ENCODE assay signal across 9 mouse cellular contexts in the genomic region with DNA sequence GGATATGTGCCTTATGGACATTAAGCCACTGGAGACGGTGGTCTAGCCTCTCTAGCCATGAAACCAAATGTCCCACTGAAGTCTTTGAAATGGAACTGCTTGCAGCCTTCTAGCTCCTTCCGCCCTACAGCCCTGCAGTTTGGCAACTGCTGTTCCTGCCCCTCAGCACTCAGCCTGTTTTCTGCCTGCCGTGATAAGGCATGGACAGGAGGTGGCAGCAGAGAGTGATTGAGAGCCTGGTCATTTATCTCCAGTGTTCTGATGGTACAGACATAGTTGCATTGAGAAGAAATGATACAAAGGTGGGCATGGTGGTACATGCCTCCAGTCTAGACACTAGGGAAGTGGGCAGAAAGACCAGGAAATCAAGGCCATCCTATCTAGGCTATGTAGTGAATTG. TPM values are rescaled to one million over a fixed set of nuclear protein-coding genes. Genes with fewer than 3 reads are reported as not detected.
DNase-seq lines count a peak whose midpoint lies in the region; ATAC-seq and TF ChIP-seq lines count a peak whose summit lies in the region.
"Had no signal": no experiment of that assay in that cellular context is flagged by ENCODE, and none has a peak within 500 bp of the region (broad histone marks: within the 10 kb centered on the region; RNA-seq: fewer than 3 reads in every experiment).

No protein-coding gene starts in this region.

- H3K79me2 ChIP-seq in liver, adult 2 months (ENCODE audit: control insufficient read depth, insufficient read depth, low read length) = no peaks in the 10 kb centered on the region

- H3K27me3 ChIP-seq in cerebellum, adult 2 months (ENCODE audit: control insufficient read depth, insufficient read depth, low read length) = no peaks in the 10 kb centered on the region
- no peaks in the 10 kb centered on the region for H3K27me3 ChIP-seq in kidney, adult 2 months (replicated peaks; ENCODE audit: control insufficient read depth, insufficient read depth, low read length)
- H3K27me3 ChIP-seq in liver, adult 2 months (ENCODE audit: control insufficient read depth, insufficient read depth, low read length) = no peaks in the 10 kb centered on the region
- H3K27me3 ChIP-seq in stomach, embryonic 14.5 days (ENCODE audit: control insufficient read depth, insufficient read depth, low read length) = no peaks in the 10 kb centered on the region
- H3K27me3 ChIP-seq: embryonic facial prominence, embryonic 13.5 days had no signal

- WGBS in cerebellum, adult 2 months = 7% methylated on average over 3 of the region's 3 CpGs
- 19% methylated on average over 3 of the region's 3 CpGs for WGBS in kidney, adult 2 months
- WGBS in liver, adult 2 months = 20% methylated on average over 3 of the region's 3 CpGs
- 12% methylated on average over 3 of the region's 3 CpGs for WGBS in stomach, embryonic 14.5 days

- ATAC-seq in stomach, embryonic 14.5 days (ENCODE audit: insufficient number of reproducible peaks, insufficient read depth, low FRiP score, low read depth) = no peak

- DNase-seq in urinary bladder, adult 18-20 months (ENCODE audit: low spot score in 2 of 2) = peak; percentile 38 to 59
- no peak for DNase-seq in urinary bladder, postnatal 10 days (ENCODE audit: low spot score)
- peak; percentile 71 to 81 for DNase-seq in cerebellum, adult 2 months
- DNase-seq in frontal cortex, postnatal 10 days (ENCODE audit: low spot score in 2 of 2) = peak; percentile 29 to 68
- DNase-seq in kidney, adult 2 months = peak; percentile 71
- DNase-seq in liver, adult 2 months (ENCODE audit: extremely low read depth, low read depth, low spot score) = no peak
- peak; percentile 54 to 72 for DNase-seq in natural killer cell, adult 2 months (ENCODE audit: low spot score in 2 of 2)

- no peak overlapping the region for H3K4me2 ChIP-seq in stomach, embryonic 14.5 days (replicated peaks; ENCODE audit: low read depth, low read length)
- H3K4me2 ChIP-seq: embryonic facial prominence, embryonic 13.5 days had no signal

- H3K4me3 ChIP-seq in cerebellum, adult 2 months (replicated peaks; ENCODE audit: insufficient read depth, low read depth, low read length) = no peak overlapping the region
- no peak overlapping the region for H3K4me3 ChIP-seq in kidney, adult 2 months (ENCODE audit: insufficient read depth, low read depth, low read length)
- H3K4me3 ChIP-seq in liver, adult 2 months (ENCODE audit: insufficient read depth, low read depth, low read length) = no peak overlapping the region
- no peak overlapping the region for H3K4me3 ChIP-seq in stomach, embryonic 14.5 days (ENCODE audit: low read depth, low read length)
- H3K4me3 ChIP-seq: embryonic facial prominence, embryonic 13.5 days had no signal

- H3K27ac ChIP-seq in cerebellum, adult 2 months (ENCODE audit: insufficient read depth, low read length) = no peak overlapping the region
- H3K27ac ChIP-seq in kidney, adult 2 months (ENCODE audit: insufficient read depth, low read depth, low read length) = no peak overlapping the region
- no peak overlapping the region for H3K27ac ChIP-seq in liver, adult 2 months (replicated peaks; ENCODE audit: insufficient read depth, low read depth, low read length)
- no peak overlapping the region for H3K27ac ChIP-seq in stomach, embryonic 14.5 days (ENCODE audit: low read length)
- H3K27ac ChIP-seq: embryonic facial prominence, embryonic 13.5 days had no signal

- no peak overlapping the region for H3K9ac ChIP-seq in liver, adult 2 months (ENCODE audit: low read depth, low read length)
- 0 out of 2 replicates have a peak overlapping the region, but pooled peaks have one; percentile 4 for H3K9ac ChIP-seq in stomach, embryonic 14.5 days (replicated peaks; ENCODE audit: low read depth, low read length)
- H3K9ac ChIP-seq: embryonic facial prominence, embryonic 13.5 days had no signal

- peaks cover 12% of the 10 kb centered on the region for H3K4me1 ChIP-seq in cerebellum, adult 2 months (ENCODE audit: control insufficient read depth, insufficient read depth, low read length)
- no peaks in the 10 kb centered on the region for H3K4me1 ChIP-seq in kidney, adult 2 months (ENCODE audit: control insufficient read depth, insufficient read depth, low read length)
- H3K4me1 ChIP-seq in liver, adult 2 months (ENCODE audit: control insufficient read depth, insufficient read depth, low read length) = no peaks in the 10 kb centered on the region
- no peaks in the 10 kb centered on the region for H3K4me1 ChIP-seq in stomach, embryonic 14.5 days (ENCODE audit: control insufficient read depth, insufficient read depth, low read length)

- TF ChIP-seq POLR2A in cerebellum, adult 2 months (IDR thresholded peaks at IDR 0.05; ENCODE audit: borderline replicate concordance, insufficient read depth, low read length) = no peak
- TF ChIP-seq POLR2A in kidney, adult 2 months (IDR thresholded peaks at IDR 0.05; ENCODE audit: low read depth, low read length) = no peak
- no peak for TF ChIP-seq POLR2A in liver, adult 2 months (IDR thresholded peaks at IDR 0.05; ENCODE audit: extremely low read depth, insufficient read depth, low read length)

- TF ChIP-seq CTCF in cerebellum, adult 2 months (IDR thresholded peaks at IDR 0.05; ENCODE audit: borderline replicate concordance, insufficient read depth, low read depth, low read length) = peak; percentile 92
- TF ChIP-seq CTCF in kidney, adult 2 months (conservative IDR thresholded peaks at IDR 0.05; ENCODE audit: insufficient read depth, insufficient read length, low read depth, low read length) = peak; percentile 90
- peak; percentile 88 for TF ChIP-seq CTCF in liver, adult 2 months (IDR thresholded peaks at IDR 0.05; ENCODE audit: low read depth, low read length)

- no peaks in the 10 kb centered on the region for H3K9me3 ChIP-seq in stomach, embryonic 14.5 days (ENCODE audit: control insufficient read depth, low read depth, low read length)
- H3K9me3 ChIP-seq: embryonic facial prominence, embryonic 13.5 days had no signal

- no peaks in the 10 kb centered on the region for H3K36me3 ChIP-seq in kidney, adult 2 months (ENCODE audit: control insufficient read depth, insufficient read depth, low read length)
- H3K36me3 ChIP-seq in liver, adult 2 months (ENCODE audit: control insufficient read depth, insufficient read depth, low read length) = no peaks in the 10 kb centered on the region
- H3K36me3 ChIP-seq in stomach, embryonic 14.5 days (ENCODE audit: control insufficient read depth, insufficient read depth, low read length) = no peaks in the 10 kb centered on the region
- H3K36me3 ChIP-seq: embryonic facial prominence, embryonic 13.5 days had no signal

RNA-seq across cellular contexts. Expression of gene Tm9sf4, which starts 13.4 kb away (rescaled TPM):
- 78.6 and 82.5 TPM in 2 replicates for polyA plus RNA-seq in cerebellum, adult 2 months (2012; rRNA removed)
- 46.0 and 49.5 TPM in 2 replicates for polyA plus RNA-seq in kidney, adult 2 months (2012; rRNA removed)
- 28.0 and 37.1 TPM in 2 replicates for total RNA-seq in liver, adult 2 months (2014; rRNA removed)
- polyA plus RNA-seq in liver, adult 2 months (2012; rRNA removed) = 38.8 and 45.5 TPM in 2 replicates
- polyA plus RNA-seq in stomach, embryonic 14.5 days (2014; fragmentation: Nextera tagmentation; extraction: Ambion mirVana) = 92.1 and 111 TPM in 2 replicates

RNA-seq across cellular contexts. Expression of gene Hck, which starts 39.4 kb away (rescaled TPM):
- polyA plus RNA-seq in cerebellum, adult 2 months (2012; rRNA removed) = 1.2 and 1.4 TPM in 2 replicates
- polyA plus RNA-seq in kidney, adult 2 months (2012; rRNA removed) = 2.9 and 4.4 TPM in 2 replicates
- 7.7 and 8.1 TPM in 2 replicates for total RNA-seq in liver, adult 2 months (2014; rRNA removed)
- polyA plus RNA-seq in liver, adult 2 months (2012; rRNA removed) = 2.8 and 5.7 TPM in 2 replicates
- polyA plus RNA-seq in stomach, embryonic 14.5 days (2014; fragmentation: Nextera tagmentation; extraction: Ambion mirVana) = 4.3 and 4.9 TPM in 2 replicates

Comparison
In these comparisons a context has a peak if more than half of its experiments do, and no peak if none do; other contexts are left out.
1. DNase-seq: peak in urinary bladder, adult 18-20 months (2 of 2), cerebellum, adult 2 months (2 of 2), frontal cortex, postnatal 10 days (2 of 2), kidney, adult 2 months (single experiment) and natural killer cell, adult 2 months (2 of 2); none in urinary bladder, postnatal 10 days (single experiment) and liver, adult 2 months (single experiment).
2. Peak in every context shown above with its lines, with median percentiles within 50 percentile points of each other: CTCF ChIP-seq.